Mouse (Mus musculus) MEL (cell line): ENCODE measurements around the gene Sv2b.

Experiments
- CTCF ChIP-seq, 3 experiments: IDR thresholded peaks in 2 of 3; conservative IDR thresholded peaks in 1 of 3; 2 replicates each; pipeline ENCODE4 v1.5.1; 2011 to 2012; ENCODE audit warnings: low read length in 3 of 3, low read depth in 2 of 3, mild to moderate bottlenecking in 2 of 3, improper control_type of control experiment in 1 of 3, inconsistent platforms in 1 of 3, mixed read lengths in 1 of 3, moderate library complexity in 1 of 3; ENCODE audit not compliant: control insufficient read depth in 1 of 3, insufficient read depth in 1 of 3, poor library complexity in 1 of 3, severe bottlenecking in 1 of 3
- EP300 ChIP-seq, 2 experiments: IDR thresholded peaks; 2 replicates each; pipeline ENCODE4 v1.6.1; 2011; ENCODE audit warnings: improper control_type of control experiment in 2 of 2, low read length in 2 of 2, low read depth in 1 of 2, mild to moderate bottlenecking in 1 of 2
- GABPA ChIP-seq: IDR thresholded peaks from 2 replicates; pipeline ENCODE4 v1.6.1; 2012; ENCODE audit warnings: low read depth, mild to moderate bottlenecking, inconsistent platforms, low read length, improper control_type of control experiment, moderate library complexity
- GATA1 ChIP-seq: IDR thresholded peaks from 2 replicates; pipeline ENCODE4 v1.6.1; 2011; ENCODE audit warnings: low read depth, low read length, improper control_type of control experiment
- MEF2A ChIP-seq: IDR thresholded peaks from 2 replicates; pipeline ENCODE4 v1.6.1; 2014; ENCODE audit warnings: low read depth, mild to moderate bottlenecking, inconsistent platforms, low read length, improper control_type of control experiment; ENCODE audit not compliant: poor library complexity, insufficient replicate concordance, severe bottlenecking; ENCODE audit errors: extremely low read depth
- POLR2A ChIP-seq, 2 experiments: IDR thresholded peaks; 2 replicates each; pipeline ENCODE4 v1.6.1; 2011 to 2012; ENCODE audit warnings: low read length in 2 of 2, mild to moderate bottlenecking in 2 of 2, control low read depth in 1 of 2, improper control_type of control experiment in 1 of 2, low read depth in 1 of 2, moderate library complexity in 1 of 2; ENCODE audit not compliant: control insufficient read depth in 1 of 2, insufficient read depth in 1 of 2, poor library complexity in 1 of 2

- TF ChIP-seq CTCF (IDR thresholded peaks at IDR 0.05 in 2 of 3, conservative IDR thresholded peaks at IDR 0.05 in 1 of 3; ENCODE audit: control insufficient read depth in 1 of 3, insufficient read depth in 1 of 3, low read depth in 2 of 3, low read length in 3 of 3, poor library complexity in 1 of 3, severe bottlenecking in 1 of 3) (no peak), GABPA (no peak), EP300 (IDR thresholded peaks at IDR 0.05; ENCODE audit: low read depth in 1 of 2, low read length in 2 of 2) (no peak), GATA1 (no peak), MEF2A (no peak), POLR2A (IDR thresholded peaks at IDR 0.05; ENCODE audit: control insufficient read depth in 1 of 2, insufficient read depth in 1 of 2, low read depth in 1 of 2, low read length in 2 of 2, poor library complexity in 1 of 2) (no peak)
Measured at GRCm38 (mm10) chr7:75265241-75265640, 43.8 kb downstream of the Sv2b start.
